Mouse (Mus musculus): Measurements from ENCODE around the gene Scaf8. TPM values are rescaled to one million over a fixed set of nuclear protein-coding genes. Genes with fewer than 3 reads are reported as not detected.
A peak's percentile ranks its signal among the peaks of the same experiment; 100 is the strongest.
"Not testable (repeated sequence)": the region's sequence is repeated elsewhere in the genome, so short reads cannot be mapped to it uniquely, and the experiment has no call there.

The Scaf8 gene
- total RNA-seq (2014; rRNA removed) (56.0 and 59.8 TPM in 2 replicates), polyA plus RNA-seq (2015; fragmentation: Nextera tagmentation; extraction: Ambion mirVana) (13.4 and 15.8 TPM in 2 replicates)

DNA sequence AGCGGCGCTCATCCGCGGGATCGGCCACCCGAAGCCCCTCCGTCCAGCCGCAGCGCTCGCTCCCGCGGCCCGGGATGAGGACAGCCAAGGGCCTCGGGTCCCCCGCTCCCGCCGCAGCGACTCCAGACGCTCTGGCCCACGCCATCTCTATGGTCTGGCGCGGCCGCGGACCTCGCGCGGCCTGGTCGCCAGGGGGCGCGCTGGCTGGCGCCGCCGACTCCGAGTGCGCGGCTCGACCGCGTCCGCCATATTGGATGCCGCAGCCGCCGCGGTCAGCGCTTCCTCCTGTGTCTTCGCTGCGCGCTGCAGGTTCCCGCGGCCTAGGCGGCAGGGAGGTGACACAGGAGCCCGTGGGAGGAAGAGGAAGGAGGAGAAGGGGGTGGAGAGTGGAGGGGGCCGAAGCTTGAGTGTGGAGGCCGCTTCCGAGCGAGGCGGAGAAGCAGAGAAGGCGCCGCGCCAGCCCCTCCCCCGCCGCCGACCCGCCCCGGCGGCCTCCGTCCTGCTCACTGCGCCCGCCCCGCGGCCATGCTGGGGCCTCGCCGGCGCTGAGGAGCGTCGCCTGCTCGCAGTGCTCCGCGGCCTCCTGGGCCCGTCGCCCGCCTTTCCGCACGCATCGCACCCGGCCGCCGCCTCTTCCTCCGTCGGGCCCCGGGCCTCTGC lies at the start of gene Scaf8:
TSS of gene Scaf8 (plus strand) at position 253 of the 660 bp plus-strand sequence.
- WGBS: 2% methylated on average over 76 of the region's 91 CpGs
- Histone ChIP-seq H3K9ac (replicated peaks; ENCODE audit: low read length, poor library complexity, severe bottlenecking) (peak within 1 kb of the TSS; percentile 94), H3K27me3 (ENCODE audit: insufficient read depth, low read length) (no peaks in the 10 kb centered on the region), H3K4me1 (ENCODE audit: insufficient read depth, low read length) (no peaks in the 10 kb centered on the region), H3K36me3 (ENCODE audit: insufficient read depth, low read length) (no peaks in the 10 kb centered on the region), H3K4me2 (ENCODE audit: low read depth, low read length, poor library complexity, severe bottlenecking) (peak within 1 kb of the TSS; percentile 50), H3K27ac (ENCODE audit: low read depth, low read length) (peak within 1 kb of the TSS; percentile 97), H3K9me3 (ENCODE audit: low read length) (no peaks in the 10 kb centered on the region), H3K4me3 (ENCODE audit: low read depth, low read length) (peak within 1 kb of the TSS; percentile 75)
- DNase-seq (ENCODE audit: low spot score) (peak; percentile 93), ATAC-seq (ENCODE audit: low FRiP score) (peak; percentile 95)
- peak; percentile 64 for TF ChIP-seq CTCF (IDR thresholded peaks at IDR 0.05)

GRCm38 (mm10) chr17:3075166-3075872 lies 39.5 kb upstream of the Scaf8 start:
- H3K9me3 ChIP-seq (ENCODE audit: low read length): no peaks in the 10 kb centered on the region
- H3K27ac ChIP-seq (ENCODE audit: low read depth, low read length): no peak overlapping the region
- DNase-seq (ENCODE audit: low spot score) (no peak), ATAC-seq (ENCODE audit: low FRiP score) (no peak)
- H3K27me3 ChIP-seq (ENCODE audit: insufficient read depth, low read length): no peaks in the 10 kb centered on the region
- no peak overlapping the region for H3K9ac ChIP-seq (replicated peaks; ENCODE audit: low read length, poor library complexity, severe bottlenecking)
- H3K4me2 ChIP-seq (ENCODE audit: low read depth, low read length, poor library complexity, severe bottlenecking): no peak overlapping the region
- no peak for TF ChIP-seq CTCF (IDR thresholded peaks at IDR 0.05)
- WGBS: 94% methylated on average over 9 of the region's 9 CpGs
- H3K36me3 ChIP-seq (ENCODE audit: insufficient read depth, low read length): peaks cover 24% of the 10 kb centered on the region
- no peak overlapping the region for H3K4me3 ChIP-seq (ENCODE audit: low read depth, low read length)
- H3K4me1 ChIP-seq (ENCODE audit: insufficient read depth, low read length): no peaks in the 10 kb centered on the region

DNA sequence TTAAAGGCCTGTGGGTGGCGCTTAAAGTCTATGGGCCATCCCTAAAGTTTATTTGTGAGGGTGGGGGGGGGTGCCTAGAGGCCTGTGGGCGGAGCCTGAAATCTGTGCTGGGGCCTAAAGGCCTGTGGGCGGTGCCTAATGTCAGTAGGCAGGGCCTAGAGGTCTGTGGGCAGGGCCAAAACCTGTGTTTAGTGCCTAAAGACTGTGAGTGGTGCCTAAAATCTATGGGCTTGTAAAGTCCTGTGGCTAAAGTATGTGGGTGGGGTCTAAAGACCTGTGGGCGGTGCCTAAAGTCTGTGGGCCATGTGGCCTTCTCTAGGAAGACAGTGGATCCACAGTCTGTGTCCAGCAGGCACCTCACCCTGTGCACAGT lies 38.9 kb upstream of the Scaf8 start:
- ATAC-seq (ENCODE audit: low FRiP score): no peak
- peaks cover 24% of the 10 kb centered on the region for H3K36me3 ChIP-seq (ENCODE audit: insufficient read depth, low read length)
- WGBS: 92% methylated on average over 4 of the region's 4 CpGs

DNA sequence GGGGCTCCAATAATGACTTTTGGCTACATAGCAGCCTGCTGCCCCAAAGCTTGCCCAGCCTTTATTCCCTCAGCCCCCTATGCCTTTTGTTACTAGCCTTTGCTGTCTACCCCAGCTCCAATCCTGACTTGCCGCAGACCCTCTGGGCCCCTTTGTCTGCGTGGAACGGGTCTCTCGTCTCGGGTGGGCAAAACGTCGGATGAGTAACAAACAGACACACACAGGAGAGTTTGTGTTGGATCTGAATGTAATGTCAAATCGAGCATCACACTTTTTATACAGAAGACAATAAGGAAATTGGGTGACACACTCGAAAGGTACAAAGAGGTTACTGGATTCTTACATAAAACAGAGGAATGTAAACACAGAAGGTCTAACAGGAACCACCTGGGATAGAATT lies 36.8 kb upstream of the Scaf8 start:
- H3K27ac ChIP-seq (ENCODE audit: low read depth, low read length); H3K27me3 ChIP-seq (ENCODE audit: insufficient read depth, low read length); H3K4me2 ChIP-seq (ENCODE audit: low read depth, low read length, poor library complexity, severe bottlenecking); H3K4me3 ChIP-seq (ENCODE audit: low read depth, low read length); H3K4me1 ChIP-seq (ENCODE audit: insufficient read depth, low read length); DNase-seq (ENCODE audit: low spot score); ATAC-seq (ENCODE audit: low FRiP score); H3K9ac ChIP-seq (replicated peaks; ENCODE audit: low read length, poor library complexity, severe bottlenecking); H3K9me3 ChIP-seq (ENCODE audit: low read length): not testable (repeated sequence)
- WGBS: 94% methylated on average over 9 of the region's 9 CpGs
- H3K36me3 ChIP-seq (ENCODE audit: insufficient read depth, low read length): peaks cover 18% of the 10 kb centered on the region

More for the DNA sequence above, 38.9 kb upstream of the Scaf8 start:
- no peak for TF ChIP-seq CTCF (IDR thresholded peaks at IDR 0.05)
- no peaks in the 10 kb centered on the region for H3K27me3 ChIP-seq (ENCODE audit: insufficient read depth, low read length)
- H3K9ac ChIP-seq (replicated peaks; ENCODE audit: low read length, poor library complexity, severe bottlenecking): no peak overlapping the region
- H3K4me2 ChIP-seq (ENCODE audit: low read depth, low read length, poor library complexity, severe bottlenecking): no peak overlapping the region
- no peaks in the 10 kb centered on the region for H3K4me1 ChIP-seq (ENCODE audit: insufficient read depth, low read length)
- no peak for DNase-seq (ENCODE audit: low spot score)
- H3K4me3 ChIP-seq (ENCODE audit: low read depth, low read length): no peak overlapping the region
- no peak overlapping the region for H3K27ac ChIP-seq (ENCODE audit: low read depth, low read length)
- no peaks in the 10 kb centered on the region for H3K9me3 ChIP-seq (ENCODE audit: low read length)

DNA sequence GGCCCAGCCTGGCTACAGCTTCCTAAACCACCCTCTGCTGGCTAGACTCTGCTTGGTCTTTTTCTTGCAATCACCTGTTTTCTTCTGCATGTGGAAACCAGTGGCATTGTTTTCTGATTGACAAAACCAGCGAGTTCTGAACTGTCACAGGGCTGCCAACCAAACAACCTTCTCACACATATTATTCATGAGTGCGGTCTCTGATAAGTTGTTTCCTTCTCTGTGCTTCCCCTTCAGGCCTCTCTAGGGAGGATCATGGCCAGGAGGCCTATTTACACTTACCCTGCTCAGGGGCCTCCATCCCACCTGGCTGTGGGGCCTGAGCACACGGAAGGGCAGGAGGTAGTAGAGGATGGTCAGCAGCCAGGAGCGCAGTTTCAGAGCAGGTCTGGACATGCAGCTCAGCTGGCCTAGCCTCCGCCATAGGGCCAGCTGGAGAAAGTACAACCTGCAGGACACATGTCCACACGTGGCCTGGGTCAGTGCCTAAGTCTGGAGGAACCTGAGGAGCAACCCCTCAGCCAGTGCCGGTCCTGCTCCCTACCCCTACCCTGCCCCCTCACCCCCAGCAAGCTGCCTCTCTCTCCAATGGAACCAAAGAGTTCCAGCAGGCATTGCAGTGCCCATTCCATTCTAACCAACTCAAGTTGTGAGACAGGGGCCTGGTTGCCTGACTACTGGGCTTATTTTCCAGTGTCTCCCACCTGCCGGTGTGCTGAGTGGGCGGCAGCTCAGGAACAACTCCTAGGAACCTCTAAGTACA lies 34.0 kb upstream of the Scaf8 start:
- DNase-seq (ENCODE audit: low spot score); H3K9me3 ChIP-seq (ENCODE audit: low read length); H3K36me3 ChIP-seq (ENCODE audit: insufficient read depth, low read length); ATAC-seq (ENCODE audit: low FRiP score); H3K27ac ChIP-seq (ENCODE audit: low read depth, low read length); H3K4me2 ChIP-seq (ENCODE audit: low read depth, low read length, poor library complexity, severe bottlenecking); H3K27me3 ChIP-seq (ENCODE audit: insufficient read depth, low read length); H3K4me1 ChIP-seq (ENCODE audit: insufficient read depth, low read length); H3K4me3 ChIP-seq (ENCODE audit: low read depth, low read length); H3K9ac ChIP-seq (replicated peaks; ENCODE audit: low read length, poor library complexity, severe bottlenecking): not testable (repeated sequence)
- WGBS: 95% methylated on average over 6 of the region's 9 CpGs

DNA sequence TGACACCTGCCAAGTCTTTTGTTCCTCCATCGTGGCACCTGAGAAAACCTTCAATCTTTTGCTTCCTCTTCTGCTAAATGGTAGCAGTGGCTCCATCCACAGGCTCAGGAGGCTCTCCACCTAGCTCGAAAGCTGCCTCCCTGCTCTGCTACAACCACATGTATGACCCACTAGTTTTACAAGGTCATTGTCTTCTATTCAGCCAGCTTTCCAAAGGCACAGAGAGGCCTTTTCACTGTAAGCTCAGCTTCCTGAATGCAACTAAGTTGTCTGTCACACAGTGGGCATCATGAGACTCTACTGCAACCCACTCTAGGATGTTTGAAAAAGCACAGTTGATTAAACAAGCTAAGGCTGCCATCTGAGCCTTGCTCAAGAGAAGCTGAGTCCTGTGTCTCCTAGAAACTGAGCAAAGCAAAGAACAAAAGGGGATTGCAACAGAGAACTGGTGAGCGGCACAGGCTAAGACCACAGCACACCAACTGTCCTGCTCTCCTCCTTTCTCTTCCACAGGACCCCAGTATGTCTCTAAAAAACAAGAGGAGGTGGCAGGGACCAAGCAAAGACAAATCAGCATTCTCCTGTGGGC lies 33.2 kb upstream of the Scaf8 start:
- ATAC-seq (ENCODE audit: low FRiP score): peak; percentile 52
- DNase-seq (ENCODE audit: low spot score); H3K27me3 ChIP-seq (ENCODE audit: insufficient read depth, low read length); H3K4me3 ChIP-seq (ENCODE audit: low read depth, low read length); H3K27ac ChIP-seq (ENCODE audit: low read depth, low read length); H3K9ac ChIP-seq (replicated peaks; ENCODE audit: low read length, poor library complexity, severe bottlenecking); H3K4me1 ChIP-seq (ENCODE audit: insufficient read depth, low read length); H3K4me2 ChIP-seq (ENCODE audit: low read depth, low read length, poor library complexity, severe bottlenecking); H3K36me3 ChIP-seq (ENCODE audit: insufficient read depth, low read length); H3K9me3 ChIP-seq (ENCODE audit: low read length): not testable (repeated sequence)
- WGBS: 83% methylated on average over 2 of the region's 3 CpGs

GRCm38 (mm10) chr17:3082125-3082755 lies 32.5 kb upstream of the Scaf8 start:
- WGBS: 90% methylated on average over 6 of the region's 9 CpGs
- not testable (repeated sequence) for H3K36me3 ChIP-seq (ENCODE audit: insufficient read depth, low read length); DNase-seq (ENCODE audit: low spot score); H3K27ac ChIP-seq (ENCODE audit: low read depth, low read length); H3K27me3 ChIP-seq (ENCODE audit: insufficient read depth, low read length); H3K4me1 ChIP-seq (ENCODE audit: insufficient read depth, low read length); H3K9ac ChIP-seq (replicated peaks; ENCODE audit: low read length, poor library complexity, severe bottlenecking); H3K9me3 ChIP-seq (ENCODE audit: low read length)
- H3K4me3 ChIP-seq (ENCODE audit: low read depth, low read length): peak overlapping the region; percentile 44
- H3K4me2 ChIP-seq (ENCODE audit: low read depth, low read length, poor library complexity, severe bottlenecking): peak overlapping the region; percentile 20; the same call in 1 of the 2 replicates
- peak; percentile 65 for ATAC-seq (ENCODE audit: low FRiP score)
